Mouse (Mus musculus) spleen, postnatal 10 days (tissue): ENCODE measurements around the gene Tubb1.

Source experiments
- DNase-seq, 2 experiments: peaks; one replicate each; pipeline ENCODE4 v3.0.0; 2021 to 2022; ENCODE audit warnings: low spot score in 2 of 2

Tubb1 gene

DNA sequence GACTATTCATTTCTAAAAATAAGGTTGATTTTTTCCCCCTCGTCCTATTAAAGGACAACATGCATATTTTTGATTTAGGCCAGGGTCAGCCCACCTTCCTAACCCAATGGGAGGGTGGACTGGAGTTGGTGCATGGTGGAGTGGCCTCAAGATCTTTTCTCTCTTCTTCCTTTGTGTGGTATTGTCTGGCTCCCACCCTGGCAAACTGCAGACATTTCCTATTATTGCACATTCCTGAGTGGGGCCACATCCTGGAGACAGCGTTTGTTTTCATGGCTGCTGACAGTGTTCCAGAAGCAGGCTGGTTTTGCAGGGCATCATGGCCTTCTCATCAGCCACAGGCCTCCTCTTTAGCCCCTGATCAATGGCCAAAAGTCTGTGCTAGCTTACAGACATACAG is 7.4 kb upstream of the Tubb1 start:
- no peak for DNase-seq

DNA sequence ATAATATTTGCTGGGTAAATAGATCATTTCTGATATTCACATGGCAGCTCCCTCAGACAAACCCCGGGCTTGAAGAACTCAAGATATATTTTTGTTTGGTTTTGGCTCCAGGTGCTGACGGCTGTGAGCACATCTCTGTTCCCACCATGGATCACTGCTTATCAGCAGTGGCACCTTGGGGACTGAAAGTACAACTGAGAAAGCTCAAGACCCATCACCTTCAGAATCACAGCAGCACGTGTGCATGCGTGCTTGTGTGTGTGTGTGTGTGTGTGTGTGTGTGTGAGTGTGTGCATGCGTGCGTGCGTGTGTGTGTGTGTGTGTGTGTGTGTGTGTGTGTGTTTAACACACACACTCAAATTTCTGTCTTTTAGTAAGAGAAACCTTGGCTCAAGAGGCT is 6.1 kb upstream of the Tubb1 start:
- DNase-seq, result no peak

DNA sequence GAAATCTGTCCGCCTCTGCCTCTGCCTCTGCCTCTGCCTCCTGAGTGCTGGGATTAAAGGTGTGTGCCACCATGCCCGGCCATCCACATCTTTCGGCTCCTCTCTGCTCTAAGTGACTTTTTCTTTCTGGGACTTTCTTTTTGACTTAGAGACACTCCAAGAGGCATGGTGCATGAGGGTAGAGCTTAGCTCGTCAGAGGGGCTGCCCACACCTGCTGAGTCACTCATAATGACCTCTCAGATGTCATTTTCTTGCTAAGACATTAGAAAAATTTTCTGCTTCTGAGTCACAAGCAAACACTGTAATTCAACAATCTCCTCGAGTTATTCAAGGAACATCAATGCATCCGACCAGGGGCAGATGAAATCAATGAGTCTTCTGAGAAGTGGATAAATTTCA is 5.5 kb upstream of the Tubb1 start:
- no peak for DNase-seq

DNA sequence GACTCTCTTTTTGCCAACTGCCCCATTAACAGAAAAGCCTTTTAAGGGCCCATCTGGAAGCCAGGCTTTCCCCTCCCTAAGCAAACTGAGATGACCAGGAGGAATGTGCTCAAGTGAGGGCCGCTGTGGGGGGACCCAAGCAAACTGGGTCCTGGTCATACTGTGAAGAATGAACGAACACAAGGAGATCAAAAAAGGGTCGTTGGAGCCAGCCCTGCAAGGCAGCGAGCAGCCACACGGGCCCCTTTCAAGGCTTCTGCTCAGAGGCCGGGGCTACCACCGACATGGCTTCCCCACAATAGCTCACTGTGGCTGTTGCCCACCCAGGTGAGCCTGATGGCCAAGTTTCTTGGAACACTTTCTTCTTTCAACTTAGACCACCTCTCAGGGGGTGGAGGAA is 4.0 kb upstream of the Tubb1 start:
- no peak for DNase-seq

DNA sequence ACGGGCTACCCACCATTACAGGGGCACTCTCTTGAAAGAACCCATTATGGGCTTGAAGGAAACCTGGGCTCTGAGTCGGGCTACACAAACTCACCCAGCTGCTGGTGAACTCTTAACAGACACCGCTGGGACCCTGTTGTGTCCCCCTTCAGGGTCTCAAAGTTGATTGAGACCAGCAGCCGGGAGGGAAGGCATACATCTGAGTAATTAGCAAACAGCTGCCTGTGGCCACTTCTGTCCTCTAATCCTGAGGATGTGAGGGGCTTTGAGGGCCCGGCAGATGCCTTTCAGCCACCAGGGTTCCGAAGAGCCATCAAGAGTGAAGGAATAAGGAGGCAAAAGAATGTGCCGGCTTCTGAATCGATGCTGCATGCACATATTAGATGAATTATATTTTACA is 3.6 kb upstream of the Tubb1 start:
- no peak for DNase-seq

DNA sequence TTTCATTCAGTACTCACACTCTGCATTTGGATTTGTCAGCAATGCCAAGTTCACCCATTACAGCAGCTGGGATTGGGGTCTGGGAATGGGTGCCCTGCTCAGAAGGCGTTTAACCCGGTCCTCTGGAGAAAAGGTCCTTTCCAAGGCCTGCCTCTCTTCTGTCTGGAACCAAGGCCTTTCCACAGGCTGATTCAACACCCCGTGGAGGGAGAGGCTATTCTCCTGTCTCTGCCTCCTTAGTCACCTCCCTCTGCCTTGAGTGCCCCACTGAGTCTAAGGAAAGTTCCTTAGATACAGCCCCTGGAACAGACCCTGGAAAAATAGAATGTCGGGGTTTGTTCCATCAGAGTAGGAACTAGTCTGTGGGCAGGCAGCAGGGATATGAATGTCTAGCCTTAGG is 2.1 kb upstream of the Tubb1 start:
- no peak for DNase-seq

DNA sequence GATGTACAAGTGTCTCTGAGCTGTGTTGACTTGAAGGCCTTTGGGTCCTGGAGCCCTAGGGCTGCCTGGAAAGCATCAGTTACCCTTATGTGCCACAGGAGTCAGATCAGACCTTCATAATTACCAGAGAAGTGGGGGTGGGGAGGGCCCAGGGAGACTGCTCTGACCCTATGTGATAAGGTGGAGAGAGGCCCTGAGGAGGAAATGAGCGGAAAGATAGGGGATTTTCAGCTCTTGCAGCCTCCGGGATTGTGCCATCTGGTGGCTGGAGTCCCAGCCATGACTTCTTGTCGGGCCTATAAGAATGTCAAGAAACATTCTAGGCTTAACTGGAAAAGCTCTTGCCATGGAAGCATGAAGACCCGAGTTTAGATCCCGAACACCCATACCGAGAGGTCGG is 3.2 kb downstream of the Tubb1 start:
- DNase-seq, result peak; percentile 66 to 85

DNA sequence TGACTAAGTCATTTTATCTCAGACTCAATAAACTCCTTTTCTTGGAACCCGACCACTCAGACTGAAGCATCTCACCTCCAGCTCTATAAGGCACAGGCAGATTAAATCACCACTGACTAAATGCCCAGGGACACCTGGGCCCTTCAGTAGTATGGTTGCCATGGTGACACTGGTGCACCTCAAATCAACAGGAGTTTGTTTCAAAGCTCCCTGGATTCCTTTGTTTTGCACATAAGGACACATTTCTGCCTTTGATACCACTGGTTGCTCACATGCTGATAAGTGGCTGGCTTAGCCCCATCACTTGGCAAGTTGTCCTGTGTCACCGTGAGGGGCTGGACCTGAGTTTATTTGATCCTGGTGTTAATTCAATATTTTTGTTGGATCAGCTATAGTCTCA is 8.9 kb downstream of the Tubb1 start:
- DNase-seq, result no peak

DNA sequence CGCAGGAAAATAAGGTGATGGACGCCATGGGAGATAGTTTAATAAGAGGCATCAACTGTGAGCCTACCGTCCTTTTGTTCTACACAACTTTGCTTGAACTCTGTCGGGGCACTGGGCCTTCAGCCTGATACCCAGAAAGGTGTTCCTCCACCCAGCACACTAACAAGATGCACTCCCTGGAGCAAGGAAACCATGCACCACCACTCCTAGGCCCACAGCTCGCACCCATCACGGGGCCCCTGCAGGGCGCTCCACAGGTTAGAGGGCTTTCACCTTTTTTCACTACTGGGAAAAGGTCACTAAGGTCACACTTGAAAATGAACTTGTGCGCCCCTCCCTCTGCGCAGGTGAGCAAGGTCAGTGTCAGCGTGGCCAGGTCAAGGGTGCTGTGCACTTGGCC is 12.9 kb downstream of the Tubb1 start:
- peak in 1 of 2 experiments; percentile 43 for DNase-seq

DNA sequence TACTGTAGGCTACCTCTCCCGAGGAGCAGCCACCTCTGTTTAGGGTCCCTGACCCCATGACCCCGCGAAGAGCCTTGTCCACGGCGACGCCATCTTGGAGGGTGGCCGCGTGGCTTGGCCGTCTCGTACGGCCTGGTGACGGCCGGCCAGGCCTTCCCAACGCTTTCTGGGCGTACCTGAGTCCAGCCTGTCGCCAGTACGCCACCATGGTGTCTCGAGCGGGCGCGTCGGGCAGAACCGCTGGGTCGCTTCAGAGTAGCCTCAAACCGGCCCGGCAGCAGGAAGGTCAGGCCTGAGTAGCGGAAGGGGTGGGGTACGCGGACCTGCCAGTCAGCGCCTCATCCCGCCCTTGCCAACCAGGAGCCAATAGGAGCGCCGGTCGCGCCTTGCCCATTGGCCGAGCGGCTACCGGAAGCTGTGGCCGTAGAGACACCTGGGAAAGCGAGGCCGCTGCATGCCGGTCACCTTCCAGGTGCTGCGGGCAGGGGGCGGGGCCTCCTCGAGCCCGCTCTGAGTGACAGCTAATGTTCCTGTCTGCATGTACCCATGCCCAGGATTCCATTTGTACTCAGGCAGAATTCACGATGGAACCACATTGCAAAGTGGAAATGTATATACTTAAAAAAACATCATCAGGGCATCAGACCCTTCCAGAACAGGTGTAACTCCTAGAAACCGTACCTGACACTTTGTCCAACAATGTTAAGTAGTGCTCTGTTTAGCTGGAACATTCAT is 13.5 kb downstream of the Tubb1 start, which contains the start of gene Atp5e:
Gene Atp5e (minus strand): TSS at position 317 of the 735 bp plus-strand sequence.
- DNase-seq, result peak; percentile 89 to 95

DNA sequence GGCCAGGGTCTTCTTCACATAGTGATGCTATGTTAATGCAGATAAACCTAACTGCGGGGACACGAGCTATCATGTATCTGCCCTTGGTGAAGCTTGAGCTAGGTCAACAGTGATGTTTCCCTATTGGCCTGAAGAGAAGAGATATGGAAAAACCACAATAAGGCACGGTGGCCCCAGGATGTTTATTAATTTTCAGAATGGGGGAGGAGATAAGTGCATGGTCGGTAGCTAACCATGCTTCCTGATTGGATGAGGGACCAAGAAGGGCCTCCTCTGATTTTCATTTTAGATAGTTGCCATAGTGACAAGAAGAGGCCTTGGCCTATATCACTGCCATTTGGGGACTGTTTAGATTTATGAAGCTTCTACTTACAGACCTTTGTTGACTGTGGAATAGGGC is 19.8 kb downstream of the Tubb1 start:
- no peak for DNase-seq

DNA sequence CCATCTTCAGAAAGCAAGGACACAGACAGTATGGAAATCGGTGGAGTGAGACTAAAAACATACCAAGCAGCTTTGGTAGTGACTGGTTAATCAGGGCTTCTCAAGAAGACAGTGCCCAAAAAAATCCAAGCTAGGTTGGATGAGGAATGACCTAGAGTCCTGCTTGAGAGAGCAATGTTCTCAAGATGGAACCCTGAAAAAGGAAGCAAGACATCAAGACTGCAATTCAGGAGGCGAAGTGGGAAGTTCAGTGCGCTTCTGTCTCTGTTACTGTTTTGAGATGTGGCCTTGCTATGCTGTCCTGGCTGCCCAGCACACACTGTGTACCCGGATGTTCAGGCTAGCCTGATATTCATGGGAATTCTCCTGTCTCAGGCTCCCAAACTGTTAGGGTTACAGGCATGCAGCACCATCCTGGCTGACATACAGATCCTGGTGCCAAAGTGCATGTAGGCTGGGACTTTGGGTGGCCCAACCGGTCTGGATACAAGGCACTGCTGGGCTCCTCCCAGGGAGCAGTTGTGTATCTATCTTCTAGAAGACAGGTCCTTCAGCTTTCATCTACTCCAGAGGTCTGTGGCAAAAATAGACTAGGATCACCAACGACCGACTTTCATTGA is 20.4 kb downstream of the Tubb1 start:
- DNase-seq, result no peak

DNA sequence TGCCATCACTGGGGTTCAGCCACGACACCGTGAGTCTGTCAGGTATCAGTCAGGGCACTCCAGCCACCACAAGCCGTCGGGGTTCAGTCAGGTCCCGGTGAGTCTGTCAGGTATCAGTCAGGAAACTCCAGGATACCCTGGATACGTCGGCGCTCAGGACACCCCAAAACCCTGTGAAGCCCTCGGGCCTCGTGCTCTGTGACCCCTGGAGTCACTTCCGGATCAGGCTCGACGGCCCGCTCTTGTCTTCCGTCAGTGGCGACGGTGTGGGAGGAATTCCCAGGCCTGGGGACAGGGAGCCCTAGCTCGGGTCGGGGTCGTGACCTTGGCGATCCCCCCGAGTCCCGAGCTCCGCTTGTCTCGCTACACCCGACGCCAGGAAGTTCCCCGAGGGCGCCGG is 21.9 kb downstream of the Tubb1 start:
- DNase-seq, result peak in 1 of 2 experiments; percentile 57

DNA sequence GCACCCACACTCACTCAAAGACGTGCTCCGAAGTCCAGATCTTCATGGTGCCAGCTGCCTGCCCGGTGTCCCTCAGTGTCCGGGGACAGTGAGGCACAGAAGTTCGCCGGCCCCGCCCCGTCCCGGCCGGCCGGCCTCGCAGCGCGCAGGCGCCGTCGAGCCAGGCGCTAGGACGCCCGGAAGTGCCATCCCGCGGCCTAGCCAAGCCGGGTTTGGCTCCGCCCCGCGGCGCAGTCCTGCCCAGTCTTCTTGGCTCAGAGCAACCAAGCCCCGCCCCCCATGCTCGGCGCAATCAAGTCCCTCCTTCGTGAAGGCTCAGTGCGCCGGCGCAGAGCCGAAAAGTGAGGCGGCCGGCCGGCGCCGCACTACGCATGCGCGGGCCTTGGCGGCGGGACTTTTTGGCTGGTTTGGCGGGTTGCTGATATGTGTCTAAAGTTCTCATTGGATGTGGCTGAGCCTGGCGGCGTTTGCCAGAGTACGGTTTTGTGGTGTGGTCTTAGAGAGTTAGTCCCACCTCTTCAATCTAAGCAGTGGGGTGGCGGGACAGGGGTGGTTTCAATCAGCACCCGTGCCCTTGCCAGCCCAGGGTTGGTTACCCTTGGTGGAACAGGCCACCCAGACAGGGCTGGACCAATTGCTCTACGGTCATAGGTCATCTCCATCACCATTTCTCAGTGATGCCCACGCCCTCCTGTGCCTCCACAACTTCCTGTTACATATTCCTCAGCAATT is 22.5 kb downstream of the Tubb1 start, which contains the start of gene Prelid3b:
Gene Prelid3b (minus strand): TSS at position 264 of the 732 bp plus-strand sequence.
- peak; percentile 99 to 100 for DNase-seq

DNA sequence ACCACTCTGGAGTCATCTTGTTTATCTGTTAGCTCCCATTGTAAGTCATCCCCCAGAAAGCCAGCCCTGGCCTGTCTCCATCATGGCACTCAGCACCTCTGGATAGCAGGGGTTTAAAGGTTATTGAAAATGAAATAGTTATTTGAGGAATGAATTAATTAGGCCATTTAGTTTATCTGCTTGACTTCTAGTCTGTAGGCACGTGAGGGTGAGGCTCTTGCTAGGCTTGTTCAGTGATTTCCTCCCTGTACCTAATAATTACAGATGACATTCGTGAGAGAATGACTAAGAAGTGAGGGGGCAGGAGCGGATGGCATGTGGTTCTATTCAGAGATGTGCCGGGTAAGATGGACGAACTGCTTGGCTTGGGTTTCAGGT is 23.0 kb downstream of the Tubb1 start:
- DNase-seq, result no peak

DNA sequence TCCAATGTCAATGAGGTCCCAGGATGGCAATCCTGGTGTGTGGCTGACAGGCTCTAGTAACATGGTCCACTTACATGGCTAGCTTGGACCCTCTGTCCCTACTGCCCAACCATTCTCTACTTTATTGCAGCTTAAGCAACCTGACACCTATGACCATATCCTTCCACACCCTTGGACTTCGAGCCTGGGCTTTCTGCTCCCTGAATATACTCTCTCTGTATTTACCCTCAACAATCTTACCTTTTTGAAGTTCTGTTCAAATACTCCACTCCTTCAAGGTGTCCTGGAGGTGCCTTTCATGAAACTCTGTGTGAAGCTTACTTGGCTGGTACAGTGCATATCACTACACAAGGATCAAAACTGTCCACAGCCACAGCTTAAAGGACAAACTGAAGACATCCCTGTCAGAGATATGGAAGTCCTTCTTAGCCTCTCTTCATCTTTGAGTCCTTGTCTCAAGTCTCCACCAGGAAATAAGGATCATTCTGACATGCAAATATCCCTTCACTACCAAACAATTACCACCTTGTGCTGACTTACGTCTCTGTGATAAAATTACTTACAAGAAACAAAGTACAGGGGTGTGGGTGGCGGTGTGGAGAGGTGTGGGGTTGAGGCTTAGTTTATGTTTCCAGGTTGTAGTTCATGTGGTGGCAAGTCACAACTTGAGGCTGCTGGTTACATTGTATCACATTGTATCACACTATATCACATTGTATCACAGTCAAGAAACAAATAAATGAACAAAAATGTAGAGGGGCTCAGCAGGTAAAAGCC is 27.2 kb downstream of the Tubb1 start:
- DNase-seq, result no peak

DNA sequence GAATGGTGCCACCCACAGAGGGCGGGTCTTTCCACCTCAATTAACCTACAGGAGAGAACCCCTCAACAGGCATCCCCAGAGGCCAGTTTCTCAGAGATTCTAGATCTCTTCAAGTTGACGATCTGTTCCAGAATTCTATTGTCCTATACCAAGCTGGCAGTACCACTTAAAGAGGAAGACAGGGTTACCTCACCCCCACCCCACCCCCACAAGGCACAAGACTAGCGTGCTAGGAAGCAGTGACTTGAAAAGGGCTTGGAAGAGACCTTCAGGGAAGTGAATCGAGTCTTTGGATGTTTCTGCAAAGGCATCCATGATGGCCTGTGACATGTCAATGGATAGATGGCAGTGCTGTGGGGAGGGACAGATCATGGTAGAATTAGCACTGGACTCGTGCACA is 28.3 kb downstream of the Tubb1 start:
- DNase-seq, result no peak

DNA sequence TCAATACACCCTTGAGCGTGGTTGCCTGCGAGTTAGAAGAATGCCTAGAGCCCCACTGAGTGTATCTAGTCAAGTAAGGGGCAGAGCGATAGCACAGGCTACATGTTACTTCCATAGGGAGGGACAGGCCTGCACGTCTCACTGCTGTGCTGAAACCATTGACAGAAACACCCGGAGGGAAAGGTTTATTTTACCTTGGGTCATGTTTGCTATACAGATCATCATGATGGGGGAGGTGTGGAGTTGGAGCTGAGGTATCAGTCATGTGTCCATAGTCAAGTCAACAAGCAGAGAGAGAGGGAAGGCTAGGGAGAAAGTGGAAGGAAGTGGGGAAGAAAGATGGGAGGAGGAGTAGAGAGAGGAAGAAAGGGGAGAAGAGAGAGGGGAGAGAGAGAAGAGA is 36.5 kb downstream of the Tubb1 start:
- DNase-seq, result no peak

DNA sequence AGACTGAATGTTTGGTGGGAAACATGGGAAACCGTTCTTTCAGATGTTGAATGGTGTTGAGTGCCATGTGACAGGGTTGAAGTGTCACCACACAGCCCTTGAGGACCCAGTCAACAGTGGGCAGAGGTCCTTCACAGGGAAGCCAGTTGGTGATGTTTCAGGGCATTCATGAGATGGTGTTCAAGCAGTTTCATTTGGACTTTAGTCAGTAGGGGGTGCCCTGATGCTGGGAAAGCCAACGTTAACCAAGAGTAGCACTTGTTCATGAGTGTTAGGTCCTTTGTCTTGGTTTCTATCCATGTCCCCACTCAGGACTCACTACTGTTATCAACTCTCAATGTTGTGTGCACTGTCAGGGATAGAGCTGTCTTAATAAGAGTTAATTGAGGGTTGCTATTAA is 42.4 kb downstream of the Tubb1 start:
- peak in 1 of 2 experiments; percentile 54 for DNase-seq

DNA sequence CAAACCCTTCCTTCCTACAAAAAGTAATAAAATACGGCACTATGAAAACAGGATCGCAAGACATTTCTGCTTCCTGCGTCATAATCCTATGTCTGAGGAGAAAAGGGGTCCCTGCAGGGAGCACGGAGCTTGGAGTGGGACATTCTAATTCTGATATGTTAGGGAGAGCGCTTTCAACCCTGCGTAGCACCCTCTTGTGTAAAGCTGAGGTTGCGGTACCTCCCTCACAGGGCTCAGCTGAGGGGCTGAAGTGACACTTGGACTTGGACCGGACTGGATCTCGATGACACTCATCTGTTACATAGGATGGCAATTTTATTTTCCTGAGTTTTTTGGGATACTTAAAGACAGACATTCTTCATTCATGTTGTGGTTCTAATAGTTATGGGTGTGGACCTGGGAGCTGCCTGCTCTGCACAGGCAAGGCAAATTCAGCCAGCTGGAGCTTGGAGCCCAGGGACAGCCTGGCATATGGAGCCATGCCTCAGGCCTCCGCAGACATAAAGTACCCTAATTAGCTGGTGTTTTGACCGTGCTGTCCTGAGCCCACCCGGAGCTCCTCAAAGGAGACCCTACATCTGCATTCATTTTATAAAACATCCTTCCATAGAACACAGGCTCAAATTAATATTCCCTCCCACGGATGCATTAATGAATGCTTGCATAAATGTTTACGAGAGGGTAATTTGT is 50.5 kb downstream of the Tubb1 start:
- DNase-seq, result no peak

DNA sequence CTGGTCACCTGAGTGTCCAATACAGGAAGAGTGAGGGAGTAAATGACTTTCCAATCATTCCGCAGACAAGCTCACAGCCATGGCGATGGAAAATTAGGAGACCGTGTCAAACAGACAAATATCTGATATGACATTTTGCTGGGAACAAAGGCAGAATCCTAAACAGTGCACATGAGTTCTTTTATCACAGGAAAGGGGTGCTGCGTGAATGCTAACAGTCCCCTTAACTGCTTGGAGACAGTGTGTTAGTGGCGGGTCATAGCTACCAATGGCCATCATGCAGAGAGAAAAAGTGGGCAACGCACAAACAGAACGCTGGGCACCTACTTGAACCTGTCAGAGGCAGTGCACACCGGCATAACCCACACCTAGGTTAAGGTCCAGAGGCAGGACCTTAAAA is 51.0 kb downstream of the Tubb1 start:
- no peak for DNase-seq

DNA sequence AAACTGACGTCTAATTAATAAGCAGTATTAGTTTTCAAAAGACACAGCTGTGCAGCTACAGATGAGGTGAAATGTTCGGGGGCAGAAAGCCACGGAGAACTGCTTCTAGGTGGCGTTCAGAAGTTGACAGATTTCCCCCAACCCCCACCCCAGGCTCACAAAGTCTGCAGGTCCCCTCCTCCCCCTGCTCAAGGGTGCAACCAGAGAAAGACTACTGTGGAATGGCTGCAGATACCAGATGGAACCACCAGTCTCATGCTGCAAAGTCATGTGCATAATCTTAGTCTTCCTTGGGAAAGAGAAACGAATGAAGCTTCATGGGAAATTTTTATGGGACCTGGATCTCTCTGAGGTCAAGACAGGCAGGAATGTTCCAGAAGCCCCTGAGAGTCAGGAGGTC is 51.8 kb downstream of the Tubb1 start:
- DNase-seq, result no peak
